Mouse (Mus musculus): ENCODE results near the gene Tuba3b. TPM values are rescaled to one million over a fixed set of nuclear protein-coding genes. Genes with fewer than 3 reads are reported as not detected.

Tuba3b gene
- polyA plus RNA-seq, 1 experiment from 2014 or later: not detected

- Histone ChIP-seq H3K4me1 (peaks cover 8% of the 10 kb centered on the region; the same call in 1 of the 2 replicates), H3K9me3 (replicated peaks) (no peaks in the 10 kb centered on the region; the same call in 1 of the 2 replicates), H3K27me3 (ENCODE audit: low read depth, poor library complexity, severe bottlenecking) (no peaks in the 10 kb centered on the region), H3K36me3 (no peaks in the 10 kb centered on the region), H3K27ac (replicated peaks) (no peak overlapping the region), H3K4me3 (no peak overlapping the region)
- DNase-seq (ENCODE audit: low spot score): no peak
- 89% methylated on average over 1 of the region's 1 CpGs for WGBS
Observed at GRCm38 (mm10) chr6:145655678-145656077, 40.1 kb downstream of the Tuba3b start.

GRCm38 (mm10) chr6:145656740-145657591, 41.4 kb downstream of the Tuba3b start:
- no peaks in the 10 kb centered on the region for H3K36me3 ChIP-seq
- peaks cover 8% of the 10 kb centered on the region; the same call in 1 of the 2 replicates for H3K4me1 ChIP-seq
- no peak overlapping the region for H3K4me3 ChIP-seq
- no peak for DNase-seq (ENCODE audit: low spot score)
- no peaks in the 10 kb centered on the region; the same call in 1 of the 2 replicates for H3K9me3 ChIP-seq (replicated peaks)
- no peak overlapping the region for H3K27ac ChIP-seq (replicated peaks)
- H3K27me3 ChIP-seq (ENCODE audit: low read depth, poor library complexity, severe bottlenecking): no peaks in the 10 kb centered on the region
- WGBS: 85% methylated on average over 15 of the region's 15 CpGs

- Histone ChIP-seq H3K4me3 (no peak overlapping the region), H3K36me3 (no peaks in the 10 kb centered on the region), H3K9me3 (replicated peaks) (no peaks in the 10 kb centered on the region; the same call in 1 of the 2 replicates), H3K27me3 (ENCODE audit: low read depth, poor library complexity, severe bottlenecking) (no peaks in the 10 kb centered on the region), H3K4me1 (peaks cover 2% of the 10 kb centered on the region; the same call in 1 of the 2 replicates), H3K27ac (replicated peaks) (no peak overlapping the region)
- WGBS: 80% methylated on average over 6 of the region's 6 CpGs
- no peak for DNase-seq (ENCODE audit: low spot score)
Observed at GRCm38 (mm10) chr6:145659116-145659515, 43.6 kb downstream of the Tuba3b start.

- Histone ChIP-seq H3K27ac (replicated peaks) (no peak overlapping the region), H3K4me1 (no peaks in the 10 kb centered on the region), H3K4me3 (no peak overlapping the region), H3K36me3 (no peaks in the 10 kb centered on the region), H3K9me3 (replicated peaks) (no peaks in the 10 kb centered on the region; the same call in 1 of the 2 replicates), H3K27me3 (ENCODE audit: low read depth, poor library complexity, severe bottlenecking) (no peaks in the 10 kb centered on the region)
- 89% methylated on average over 11 of the region's 11 CpGs for WGBS
- DNase-seq (ENCODE audit: low spot score): no peak
Observed at GRCm38 (mm10) chr6:145660943-145661342, 45.4 kb downstream of the Tuba3b start.

GRCm38 (mm10) chr6:145664208-145664607, 48.7 kb downstream of the Tuba3b start:
- Histone ChIP-seq H3K27ac (replicated peaks) (no peak overlapping the region), H3K4me1 (no peaks in the 10 kb centered on the region), H3K27me3 (ENCODE audit: low read depth, poor library complexity, severe bottlenecking) (no peaks in the 10 kb centered on the region), H3K36me3 (no peaks in the 10 kb centered on the region), H3K4me3 (no peak overlapping the region), H3K9me3 (replicated peaks) (no peaks in the 10 kb centered on the region)
- DNase-seq (ENCODE audit: low spot score): no peak
- 86% methylated on average over 5 of the region's 5 CpGs for WGBS

- Histone ChIP-seq H3K9me3 (replicated peaks) (no peaks in the 10 kb centered on the region), H3K27me3 (ENCODE audit: low read depth, poor library complexity, severe bottlenecking) (no peaks in the 10 kb centered on the region), H3K27ac (replicated peaks) (no peak overlapping the region), H3K36me3 (no peaks in the 10 kb centered on the region), H3K4me1 (no peaks in the 10 kb centered on the region), H3K4me3 (no peak overlapping the region)
- no peak for DNase-seq (ENCODE audit: low spot score)
- WGBS: 86% methylated on average over 3 of the region's 3 CpGs
Observed at GRCm38 (mm10) chr6:145665751-145666150, 50.2 kb downstream of the Tuba3b start.

- Histone ChIP-seq H3K27ac (replicated peaks) (no peak overlapping the region), H3K27me3 (ENCODE audit: low read depth, poor library complexity, severe bottlenecking) (no peaks in the 10 kb centered on the region), H3K4me3 (no peak overlapping the region), H3K9me3 (replicated peaks) (no peaks in the 10 kb centered on the region), H3K36me3 (no peaks in the 10 kb centered on the region), H3K4me1 (no peaks in the 10 kb centered on the region)
- DNase-seq (ENCODE audit: low spot score): no peak
- WGBS: 80% methylated on average over 3 of the region's 3 CpGs
Observed at GRCm38 (mm10) chr6:145667654-145668053, 52.1 kb downstream of the Tuba3b start.

GRCm38 (mm10) chr6:145669596-145670071, 54.1 kb downstream of the Tuba3b start:
- Histone ChIP-seq H3K27ac (replicated peaks) (no peak overlapping the region), H3K4me1 (no peaks in the 10 kb centered on the region), H3K27me3 (ENCODE audit: low read depth, poor library complexity, severe bottlenecking) (no peaks in the 10 kb centered on the region), H3K9me3 (replicated peaks) (no peaks in the 10 kb centered on the region), H3K4me3 (no peak overlapping the region), H3K36me3 (no peaks in the 10 kb centered on the region)
- no peak for DNase-seq (ENCODE audit: low spot score)
- WGBS: 91% methylated on average over 10 of the region's 10 CpGs

Other genes with a start within 250 kb of the Tuba3b start
- 0.11 and 0.30 TPM in 2 replicates for gene Lmntd1, start 1.4 kb upstream of the Tuba3b start, polyA plus RNA-seq (2016; fragmentation: Nextera tagmentation; extraction: Ambion mirVana)
- 3.0 and 3.6 TPM in 2 replicates for gene Rassf8, start 131.0 kb downstream of the Tuba3b start, polyA plus RNA-seq (2016; fragmentation: Nextera tagmentation; extraction: Ambion mirVana)
- gene Bhlhe41, start 249.8 kb downstream of the Tuba3b start, polyA plus RNA-seq (2016; fragmentation: Nextera tagmentation; extraction: Ambion mirVana): 1.7 and 2.3 TPM in 2 replicates